Comparison of ENCODE assay signal across 19 mouse cellular contexts in the genomic region with DNA sequence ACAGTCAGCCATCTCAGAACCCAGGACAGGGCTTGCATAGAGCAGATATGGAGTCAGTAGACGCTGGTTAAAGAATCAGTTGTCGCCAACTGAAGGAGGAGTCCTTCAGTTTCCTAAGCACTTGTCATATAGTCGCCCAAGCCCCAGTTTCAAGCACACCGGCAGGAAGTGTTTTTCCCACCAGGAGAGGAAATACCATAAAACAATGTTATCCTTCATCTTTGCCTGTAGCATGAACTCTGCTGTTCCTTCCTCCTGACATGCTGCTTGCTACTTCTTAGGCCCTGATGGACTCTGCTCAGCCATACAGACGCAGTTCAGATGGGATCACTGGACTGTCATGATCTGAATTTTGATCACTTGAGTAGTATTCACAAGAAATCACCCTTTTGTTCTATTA. TPM values are rescaled to one million over a fixed set of nuclear protein-coding genes. Genes with fewer than 3 reads are reported as not detected.
DNase-seq lines count a peak whose midpoint lies in the region; ATAC-seq and TF ChIP-seq lines count a peak whose summit lies in the region.
"Had no signal": no experiment of that assay in that cellular context is flagged by ENCODE, and none has a peak within 500 bp of the region (broad histone marks: within the 10 kb centered on the region; RNA-seq: fewer than 3 reads in every experiment).

No protein-coding gene starts in this region.

- intact Hi-C loops in heart, postnatal 25 days (cut with DNase I), result loop anchor here (10.0 kb wide), 1 partner anchor 221 kb away; no protein-coding TSS in a partner anchor

- DNase-seq in heart, adult 8-10 months (ENCODE audit: low spot score), result peak; percentile 53
- DNase-seq in heart, postnatal 25 days (ENCODE audit: low spot score), result no peak
- DNase-seq in kidney, postnatal 0 days (ENCODE audit: low spot score), result peak; percentile 48
- no peak for DNase-seq in kidney, adult 11 months
- no peak for DNase-seq in liver, postnatal 0 days
- DNase-seq in c-Kit-positive CD71-positive TER-119-positive erythroid progenitor cells, embryonic 14.5 days (ENCODE audit: low spot score), result no peak
- DNase-seq: adrenal gland, postnatal 10 days; cerebellum, adult 18-20 months; cerebellum, postnatal 36 days; kidney, postnatal 4 days; midbrain, embryonic 14.5 days; right cerebral cortex, postnatal 4 days; thymus, postnatal 36 days had no signal

- no peak overlapping the region for H3K4me3 ChIP-seq in kidney, postnatal 0 days (replicated peaks; ENCODE audit: low read depth, low read length)
- no peak overlapping the region for H3K4me3 ChIP-seq in heart, embryonic 14.5 days (ENCODE audit: control insufficient read depth in 1 of 2, insufficient read depth in 1 of 2, low read depth in 1 of 2, low read length in 2 of 2)
- H3K4me3 ChIP-seq in liver, postnatal 0 days (ENCODE audit: low read depth, low read length), result no peak overlapping the region
- H3K4me3 ChIP-seq: forebrain, embryonic 13.5 days; hindbrain, embryonic 12.5 days; myocyte; neural tube, embryonic 15.5 days had no signal

- 0 out of 2 replicates have a peak, but pooled peaks cover 7% of the 10 kb centered on the region for H3K36me3 ChIP-seq in kidney, postnatal 0 days (ENCODE audit: insufficient read depth, low read length)
- peaks cover 36% of the 10 kb centered on the region for H3K36me3 ChIP-seq in heart, embryonic 14.5 days (ENCODE audit: control insufficient read depth, insufficient read depth, low read length)
- H3K36me3 ChIP-seq in liver, postnatal 0 days (replicated peaks; ENCODE audit: insufficient read depth, low read length), result no peaks in the 10 kb centered on the region
- H3K36me3 ChIP-seq: hindbrain, embryonic 12.5 days; neural tube, embryonic 15.5 days had no signal

- no peak for ATAC-seq in kidney, postnatal 0 days (replicated peaks; ENCODE audit: low FRiP score, low read depth)
- ATAC-seq in heart, embryonic 14.5 days (ENCODE audit: insufficient number of reproducible peaks, insufficient read depth, low FRiP score, low read depth), result no peak
- peak; percentile 27; the same call in 1 of the 2 replicates for ATAC-seq in liver, postnatal 0 days
- ATAC-seq: forebrain, embryonic 13.5 days; inflammation-experienced regulatory T-cells, adult 6 months had no signal

- TF ChIP-seq EP300 in liver, postnatal 0 days (IDR thresholded peaks at IDR 0.05; ENCODE audit: low read depth), result no peak

- H3K4me1 ChIP-seq in kidney, postnatal 0 days (replicated peaks; ENCODE audit: insufficient read depth, low read length), result peaks cover 20% of the 10 kb centered on the region; the same call in 1 of the 2 replicates
- H3K4me1 ChIP-seq in heart, embryonic 14.5 days (ENCODE audit: control insufficient read depth in 2 of 2, insufficient read depth in 2 of 2, low read length in 2 of 2), result peaks cover 28 to 63% of the 10 kb centered on the region in 2 experiments
- H3K4me1 ChIP-seq in liver, postnatal 0 days (ENCODE audit: insufficient read depth), result no peaks in the 10 kb centered on the region

- no peak overlapping the region for H3K9ac ChIP-seq in kidney, postnatal 0 days (ENCODE audit: low read depth, low read length)
- H3K9ac ChIP-seq in heart, embryonic 14.5 days (ENCODE audit: low read length), result no peak overlapping the region
- no peak overlapping the region for H3K9ac ChIP-seq in liver, postnatal 0 days (replicated peaks)
- H3K9ac ChIP-seq: forebrain, embryonic 13.5 days; hindbrain, embryonic 12.5 days; neural tube, embryonic 15.5 days had no signal

- H3K27ac ChIP-seq in kidney, postnatal 0 days, result peak overlapping the region; percentile 57; the same call in 1 of the 2 replicates
- H3K27ac ChIP-seq in heart, embryonic 14.5 days (replicated peaks in 1 of 2; ENCODE audit: control insufficient read depth in 1 of 2, insufficient read depth in 1 of 2, low read depth in 2 of 2, low read length in 2 of 2), result peak overlapping the region; percentile 34 to 70; a peak in 3 of 4 replicates
- no peak overlapping the region for H3K27ac ChIP-seq in liver, postnatal 0 days (ENCODE audit: low read depth)
- H3K27ac ChIP-seq: forebrain, embryonic 13.5 days; hindbrain, embryonic 12.5 days; neural tube, embryonic 15.5 days had no signal

- 67% methylated on average over 5 of the region's 5 CpGs for WGBS in kidney, postnatal 0 days
- 54% methylated on average over 5 of the region's 5 CpGs for WGBS in heart, embryonic 14.5 days
- WGBS in liver, postnatal 0 days (ENCODE audit: insufficient replicate concordance), result 59% methylated on average over 5 of the region's 5 CpGs

- H3K27me3 ChIP-seq in kidney, postnatal 0 days (ENCODE audit: insufficient read depth, low read length), result no peaks in the 10 kb centered on the region
- no peaks in the 10 kb centered on the region for H3K27me3 ChIP-seq in heart, embryonic 14.5 days (ENCODE audit: control insufficient read depth, insufficient read depth, low read length)
- no peaks in the 10 kb centered on the region for H3K27me3 ChIP-seq in liver, postnatal 0 days (ENCODE audit: insufficient read depth, low read length)
- H3K27me3 ChIP-seq: hindbrain, embryonic 12.5 days; neural tube, embryonic 15.5 days had no signal

- H3K4me2 ChIP-seq in kidney, postnatal 0 days (ENCODE audit: low read length), result no peak overlapping the region
- no peak overlapping the region for H3K4me2 ChIP-seq in heart, embryonic 14.5 days (ENCODE audit: low read length)
- H3K4me2 ChIP-seq in liver, postnatal 0 days (ENCODE audit: low read depth, low read length), result no peak overlapping the region
- H3K4me2 ChIP-seq: forebrain, embryonic 13.5 days; hindbrain, embryonic 12.5 days; neural tube, embryonic 15.5 days had no signal

- H3K9me3 ChIP-seq in kidney, postnatal 0 days (replicated peaks; ENCODE audit: low read length), result no peaks in the 10 kb centered on the region
- 0 out of 2 replicates have a peak, but pooled peaks cover 2% of the 10 kb centered on the region for H3K9me3 ChIP-seq in heart, embryonic 14.5 days (ENCODE audit: control insufficient read depth, low read length)
- H3K9me3 ChIP-seq in liver, postnatal 0 days (ENCODE audit: low read length), result no peaks in the 10 kb centered on the region
- H3K9me3 ChIP-seq: forebrain, embryonic 13.5 days; hindbrain, embryonic 12.5 days; neural tube, embryonic 15.5 days had no signal

- no peak for TF ChIP-seq CTCF in kidney, postnatal 0 days (IDR thresholded peaks at IDR 0.05; ENCODE audit: low read depth)
- no peak for TF ChIP-seq CTCF in liver, postnatal 0 days (IDR thresholded peaks at IDR 0.05; ENCODE audit: low read depth)

RNA-seq across cellular contexts. Expression of gene Elk3, which starts 25.4 kb away (rescaled TPM):
- total RNA-seq in heart, adult 8-10 months (2022), result 10 to 100 TPM; 32.0 to 37.6 (median 35.2) TPM
- total RNA-seq in heart, postnatal 25 days (2021), result 10 to 100 TPM; 45.1 to 48.7 TPM
- polyA plus RNA-seq in kidney, postnatal 0 days (2015; fragmentation: Nextera tagmentation; extraction: Ambion mirVana), result 50.2 and 53.9 TPM in 2 replicates
- 42.8 and 46.5 TPM in 2 replicates for polyA plus RNA-seq in heart, embryonic 14.5 days (2014; fragmentation: Nextera tagmentation; extraction: Ambion mirVana)
- 6.2 and 7.9 TPM in 2 replicates for polyA plus RNA-seq in liver, postnatal 0 days (2015; fragmentation: Nextera tagmentation; extraction: Ambion mirVana)

Comparison
In these comparisons a context has a peak if more than half of its experiments do, and no peak if none do; other contexts are left out.
1. DNase-seq: peak in heart, adult 8-10 months (single experiment) and kidney, postnatal 0 days (single experiment); none in heart, postnatal 25 days (single experiment), kidney, adult 11 months (single experiment), liver, postnatal 0 days (single experiment) and c-Kit-positive CD71-positive TER-119-positive erythroid progenitor cells, embryonic 14.5 days (single experiment).